Mouse (Mus musculus) myocyte (in vitro differentiated cells): ENCODE measurements around the gene Slc12a3.

Source experiments
- CEBPB ChIP-seq: IDR thresholded peaks from 2 replicates; pipeline ENCODE4 v1.6.1; 2011; ENCODE audit warnings: mild to moderate bottlenecking, moderate library complexity; ENCODE audit not compliant: poor library complexity, insufficient read depth, severe bottlenecking
- E2F4 ChIP-seq: IDR thresholded peaks from one replicate; pipeline ENCODE4 v1.6.1; 2011; ENCODE audit warnings: mild to moderate bottlenecking, control low read depth, moderate library complexity; ENCODE audit not compliant: insufficient read depth
- MYOG ChIP-seq, 3 experiments: IDR thresholded peaks; one replicate each; pipeline ENCODE4 v1.6.1; 2011; ENCODE audit warnings: control low read depth in 2 of 3, low read depth in 2 of 3, mild to moderate bottlenecking in 2 of 3; ENCODE audit not compliant: insufficient read length in 2 of 3, control insufficient read depth in 1 of 3, insufficient read depth in 1 of 3
- POLR2A ChIP-seq: IDR thresholded peaks from one replicate; pipeline ENCODE4 v1.6.1; 2011; ENCODE audit warnings: low read depth, mild to moderate bottlenecking, control low read depth, moderate library complexity; ENCODE audit not compliant: insufficient read length
- SRF ChIP-seq: IDR thresholded peaks from one replicate; pipeline ENCODE4 v1.6.1; 2011; ENCODE audit warnings: low read depth; ENCODE audit not compliant: control insufficient read depth, insufficient read length
- TCF12 ChIP-seq: IDR thresholded peaks from one replicate; pipeline ENCODE4 v1.6.1; 2011; ENCODE audit warnings: mild to moderate bottlenecking, control low read depth; ENCODE audit not compliant: poor library complexity, insufficient read depth, severe bottlenecking
- TCF3 ChIP-seq: IDR thresholded peaks from one replicate; pipeline ENCODE4 v1.6.1; 2011; ENCODE audit warnings: low read depth, control low read depth; ENCODE audit not compliant: insufficient read length
- USF1 ChIP-seq: IDR thresholded peaks from one replicate; pipeline ENCODE4 v1.6.1; 2011; ENCODE audit warnings: low read depth, mild to moderate bottlenecking, control low read depth, moderate library complexity

GRCm38 (mm10) chr8:94363906-94364305 is 34.9 kb downstream of the Slc12a3 start:
- TF ChIP-seq SRF, result no peak
- TF ChIP-seq E2F4, result no peak
- no peak for TF ChIP-seq POLR2A
- no peak for TF ChIP-seq CEBPB
- no peak for TF ChIP-seq TCF3
- TF ChIP-seq USF1, result no peak
- no peak for TF ChIP-seq MYOG (IDR thresholded peaks at IDR 0.05; ENCODE audit: control insufficient read depth in 1 of 3, insufficient read depth in 1 of 3, insufficient read length in 2 of 3, low read depth in 2 of 3)
- TF ChIP-seq TCF12, result no peak
